Mouse (Mus musculus): Measurements from ENCODE around the gene Amdhd1.

The Amdhd1 gene

GRCm38 (mm10) chr10:93547741-93548270 lies 8.0 kb upstream of the Amdhd1 start:
- TF ChIP-seq GATA4 (IDR thresholded peaks at IDR 0.05; ENCODE audit: insufficient replicate concordance, low read length) = no peak

- no peak for TF ChIP-seq GATA4 (IDR thresholded peaks at IDR 0.05; ENCODE audit: insufficient replicate concordance, low read length)
Measured at GRCm38 (mm10) chr10:93544172-93544571, 4.3 kb upstream of the Amdhd1 start.

GRCm38 (mm10) chr10:93543176-93543575 lies 3.3 kb upstream of the Amdhd1 start:
- TF ChIP-seq GATA4 (IDR thresholded peaks at IDR 0.05; ENCODE audit: insufficient replicate concordance, low read length) = no peak

GRCm38 (mm10) chr10:93542356-93542755 lies 2.5 kb upstream of the Amdhd1 start:
- no peak for TF ChIP-seq GATA4 (IDR thresholded peaks at IDR 0.05; ENCODE audit: insufficient replicate concordance, low read length)

GRCm38 (mm10) chr10:93541585-93541984 lies 1.8 kb upstream of the Amdhd1 start:
- TF ChIP-seq GATA4 (IDR thresholded peaks at IDR 0.05; ENCODE audit: insufficient replicate concordance, low read length) = no peak

- TF ChIP-seq GATA4 (IDR thresholded peaks at IDR 0.05; ENCODE audit: insufficient replicate concordance, low read length) = no peak
Measured at GRCm38 (mm10) chr10:93540431-93541210, 788 bp upstream of the Amdhd1 start, which contains the start of gene Ccdc38. Ccdc38 (plus strand) TSS chr10:93540632.

- no peak for TF ChIP-seq GATA4 (IDR thresholded peaks at IDR 0.05; ENCODE audit: insufficient replicate concordance, low read length)
Measured at GRCm38 (mm10) chr10:93538818-93539217, 1.0 kb downstream of the Amdhd1 start.

GRCm38 (mm10) chr10:93538287-93538686 lies 1.5 kb downstream of the Amdhd1 start:
- no peak for TF ChIP-seq GATA4 (IDR thresholded peaks at IDR 0.05; ENCODE audit: insufficient replicate concordance, low read length)

GRCm38 (mm10) chr10:93525329-93525728 lies 14.5 kb downstream of the Amdhd1 start:
- no peak for TF ChIP-seq GATA4 (IDR thresholded peaks at IDR 0.05; ENCODE audit: insufficient replicate concordance, low read length)

GRCm38 (mm10) chr10:93520994-93521393 lies 18.8 kb downstream of the Amdhd1 start:
- TF ChIP-seq GATA4 (IDR thresholded peaks at IDR 0.05; ENCODE audit: insufficient replicate concordance, low read length) = no peak

- no peak for TF ChIP-seq GATA4 (IDR thresholded peaks at IDR 0.05; ENCODE audit: insufficient replicate concordance, low read length)
Measured at GRCm38 (mm10) chr10:93519756-93520155, 20.1 kb downstream of the Amdhd1 start.

- TF ChIP-seq GATA4 (IDR thresholded peaks at IDR 0.05; ENCODE audit: insufficient replicate concordance, low read length) = no peak
Measured at GRCm38 (mm10) chr10:93519159-93519558, 20.7 kb downstream of the Amdhd1 start.

GRCm38 (mm10) chr10:93518620-93519019 lies 21.2 kb downstream of the Amdhd1 start:
- peak; percentile 83 for TF ChIP-seq GATA4 (IDR thresholded peaks at IDR 0.05; ENCODE audit: insufficient replicate concordance, low read length)

- no peak for TF ChIP-seq GATA4 (IDR thresholded peaks at IDR 0.05; ENCODE audit: insufficient replicate concordance, low read length)
Measured at GRCm38 (mm10) chr10:93518186-93518585, 21.6 kb downstream of the Amdhd1 start.

- peak; percentile 97 for TF ChIP-seq GATA4 (IDR thresholded peaks at IDR 0.05; ENCODE audit: insufficient replicate concordance, low read length)
Measured at GRCm38 (mm10) chr10:93517754-93518153, 22.1 kb downstream of the Amdhd1 start.

- no peak for TF ChIP-seq GATA4 (IDR thresholded peaks at IDR 0.05; ENCODE audit: insufficient replicate concordance, low read length)
Measured at GRCm38 (mm10) chr10:93515927-93516326, 23.9 kb downstream of the Amdhd1 start.

- TF ChIP-seq GATA4 (IDR thresholded peaks at IDR 0.05; ENCODE audit: insufficient replicate concordance, low read length) = no peak
Measured at GRCm38 (mm10) chr10:93515419-93515818, 24.4 kb downstream of the Amdhd1 start.
